Comparison of ENCODE assay signal across 7 mouse cellular contexts in the genomic region with DNA sequence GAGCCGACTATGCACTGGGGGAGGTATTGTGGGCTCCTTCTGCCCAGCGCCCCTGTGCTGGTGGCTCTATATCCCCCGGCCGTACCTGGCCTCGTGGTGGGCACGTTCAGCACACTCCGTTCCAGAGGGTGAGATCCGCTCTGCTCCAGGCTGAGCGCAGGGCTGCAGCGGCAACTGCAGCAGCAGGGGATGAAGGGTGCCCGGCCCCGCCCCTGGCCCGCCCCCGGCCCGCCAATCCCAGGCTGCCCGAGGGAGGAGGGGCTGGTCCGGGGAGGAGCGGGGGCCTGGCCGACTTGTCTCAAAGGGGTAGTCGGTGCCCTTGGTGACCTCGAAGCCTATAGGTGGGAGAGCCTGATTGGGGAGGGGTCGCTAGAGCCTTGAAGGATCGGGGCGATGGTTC. TPM values are rescaled to one million over a fixed set of nuclear protein-coding genes. Genes with fewer than 3 reads are reported as not detected.
DNase-seq lines count a peak whose midpoint lies in the region; ATAC-seq and TF ChIP-seq lines count a peak whose summit lies in the region.

No protein-coding gene starts in this region.

- H3K9me3 ChIP-seq in ES-E14 (ENCODE audit: control insufficient read depth, insufficient read depth, low read depth, low read length), result no peaks in the 10 kb centered on the region
- H3K9me3 ChIP-seq in hindbrain, embryonic 16.5 days (ENCODE audit: control insufficient read depth, low read length), result no peaks in the 10 kb centered on the region
- no peaks in the 10 kb centered on the region for H3K9me3 ChIP-seq in liver, embryonic 12.5 days (replicated peaks)
- H3K9me3 ChIP-seq in neural tube, embryonic 14.5 days (ENCODE audit: control insufficient read depth, low read length), result no peaks in the 10 kb centered on the region

- WGBS in hindbrain, embryonic 16.5 days, result under 1% methylated on average over 24 of the region's 24 CpGs
- under 1% methylated on average over 24 of the region's 24 CpGs for WGBS in liver, embryonic 12.5 days (ENCODE audit: insufficient replicate concordance)
- WGBS in neural tube, embryonic 14.5 days, result 0% methylated on average over 24 of the region's 24 CpGs

- no peaks in the 10 kb centered on the region for H3K36me3 ChIP-seq in ES-E14 (ENCODE audit: control insufficient read depth, insufficient read depth, low read length, poor library complexity, severe bottlenecking)
- no peaks in the 10 kb centered on the region for H3K36me3 ChIP-seq in hindbrain, embryonic 16.5 days (ENCODE audit: control insufficient read depth, insufficient read depth, low read length)
- H3K36me3 ChIP-seq in liver, embryonic 12.5 days, result no peaks in the 10 kb centered on the region
- H3K36me3 ChIP-seq in neural tube, embryonic 14.5 days (ENCODE audit: control insufficient read depth, insufficient read depth, low read length), result no peaks in the 10 kb centered on the region

- intact Hi-C loops in gastrocnemius, postnatal 14 days (cut with DNase I; ENCODE audit: low total_unique reads), result no loop called here

- H3K4me2 ChIP-seq in hindbrain, embryonic 16.5 days (ENCODE audit: low read length), result peak overlapping the region; percentile 73
- H3K4me2 ChIP-seq in liver, embryonic 12.5 days, result peak overlapping the region; percentile 64
- peak overlapping the region; percentile 50 for H3K4me2 ChIP-seq in neural tube, embryonic 14.5 days (ENCODE audit: low read depth, low read length)

- peaks cover 9% of the 10 kb centered on the region for H3K27me3 ChIP-seq in hindbrain, embryonic 16.5 days (replicated peaks; ENCODE audit: control insufficient read depth, insufficient read depth, low read length)
- H3K27me3 ChIP-seq in liver, embryonic 12.5 days (replicated peaks), result peaks cover 92% of the 10 kb centered on the region
- H3K27me3 ChIP-seq in neural tube, embryonic 14.5 days (ENCODE audit: control insufficient read depth, insufficient read depth, low read length), result peaks cover 17% of the 10 kb centered on the region

- H3K4me1 ChIP-seq in ES-E14 (ENCODE audit: control insufficient read depth in 2 of 2, insufficient read depth in 2 of 2, low read length in 2 of 2, poor library complexity in 1 of 2), result peaks cover 0 to 13% of the 10 kb centered on the region in 2 experiments; a peak in 1 of 4 replicates
- peaks cover 29% of the 10 kb centered on the region for H3K4me1 ChIP-seq in hindbrain, embryonic 16.5 days (ENCODE audit: control insufficient read depth, insufficient read depth, low read depth, low read length)
- peaks cover 20% of the 10 kb centered on the region for H3K4me1 ChIP-seq in liver, embryonic 12.5 days
- H3K4me1 ChIP-seq in neural tube, embryonic 14.5 days (ENCODE audit: control insufficient read depth, insufficient read depth, low read length), result peaks cover 20% of the 10 kb centered on the region; the same call in 1 of the 2 replicates

- peak; percentile 81 for ATAC-seq in hindbrain, embryonic 16.5 days
- peak; percentile 72 for ATAC-seq in liver, embryonic 12.5 days
- ATAC-seq in neural tube, embryonic 14.5 days (ENCODE audit: low read depth), result peak; percentile 87

- no peak overlapping the region for H3K27ac ChIP-seq in ES-E14 (ENCODE audit: insufficient read depth, low read depth, low read length, poor library complexity, severe bottlenecking)
- H3K27ac ChIP-seq in hindbrain, embryonic 16.5 days (ENCODE audit: low read depth, low read length), result peak overlapping the region; percentile 60
- H3K27ac ChIP-seq in liver, embryonic 12.5 days, result no peak overlapping the region
- no peak overlapping the region for H3K27ac ChIP-seq in neural tube, embryonic 14.5 days (ENCODE audit: low read depth, low read length)

- peak overlapping the region; percentile 9; the same call in 1 of the 2 replicates for H3K9ac ChIP-seq in ES-E14 (ENCODE audit: insufficient read depth, low read depth, low read length, poor library complexity, severe bottlenecking)
- peak overlapping the region; percentile 70 for H3K9ac ChIP-seq in hindbrain, embryonic 16.5 days (ENCODE audit: low read depth, low read length)
- H3K9ac ChIP-seq in liver, embryonic 12.5 days, result 0 out of 2 replicates have a peak overlapping the region, but pooled peaks have one; percentile 20
- H3K9ac ChIP-seq in neural tube, embryonic 14.5 days (replicated peaks; ENCODE audit: low read depth, low read length), result peak overlapping the region; percentile 41; the same call in 1 of the 2 replicates

- peak overlapping the region; percentile 62 to 63 for H3K4me3 ChIP-seq in ES-E14 (ENCODE audit: insufficient read depth in 1 of 2, low read depth in 1 of 2, low read length in 2 of 2, poor library complexity in 1 of 2, severe bottlenecking in 1 of 2)
- H3K4me3 ChIP-seq in hindbrain, embryonic 16.5 days (ENCODE audit: low read length), result peak overlapping the region; percentile 50
- H3K4me3 ChIP-seq in liver, embryonic 12.5 days, result peak overlapping the region; percentile 40
- peak overlapping the region; percentile 27 for H3K4me3 ChIP-seq in neural tube, embryonic 14.5 days (ENCODE audit: low read depth, low read length)

- in situ Hi-C loops in ES-E14 (cut with MboI; ENCODE audit: low sequenced_read_pairs in 2 of 2, unreplicated experiment in 2 of 2), result no loop called here

- peak; percentile 54 for DNase-seq in ES-E14 (ENCODE audit: low read depth, low spot score)
- DNase-seq in brain, adult 2 months (ENCODE audit: low read depth, low spot score), result peak; percentile 14
- DNase-seq in gastrocnemius, postnatal 14 days, result peak; percentile 71
- DNase-seq in urinary bladder, postnatal 14 days (ENCODE audit: low spot score), result no peak

TF ChIP-seq in ES-E14, 5 proteins besides CTCF, POLR2A, EP300 and RAD21:
- TF ChIP-seq ZC3H11A (IDR thresholded peaks at IDR 0.05; ENCODE audit: borderline replicate concordance, low read depth, low read length) (no peak), MAFK (IDR thresholded peaks at IDR 0.05; ENCODE audit: insufficient read depth, low read depth, low read length) (no peak), ZNF384 (IDR thresholded peaks at IDR 0.05; ENCODE audit: low read depth, low read length) (no peak), HCFC1 (IDR thresholded peaks at IDR 0.05; ENCODE audit: borderline replicate concordance, insufficient read depth, low read length) (no peak), CHD2 (IDR thresholded peaks at IDR 0.05; ENCODE audit: low read depth, low read length) (no peak)

RNA-seq across cellular contexts. Expression of a gene that starts 2.1 kb away (rescaled TPM):
- 2.9 and 8.9 TPM in 2 replicates for total RNA-seq in ES-E14 (2012; rRNA removed)
- total RNA-seq in gastrocnemius, postnatal 14 days (2021), result 10 to 100 TPM; 29.8 to 57.1 TPM
- polyA plus RNA-seq in hindbrain, embryonic 16.5 days (2015; fragmentation: Nextera tagmentation; extraction: Ambion mirVana), result 53.2 and 55.0 TPM in 2 replicates
- 2.8 and 3.3 TPM in 2 replicates for polyA plus RNA-seq in liver, embryonic 12.5 days (2016; fragmentation: Nextera tagmentation; extraction: Ambion mirVana)
- polyA plus RNA-seq in neural tube, embryonic 14.5 days (2014; fragmentation: Nextera tagmentation; extraction: Ambion mirVana), result 31.3 and 36.6 TPM in 2 replicates

RNA-seq across cellular contexts. Expression of a gene that starts 12.3 kb away (rescaled TPM):
- total RNA-seq in ES-E14 (2012; rRNA removed), result 1.2 and 1.8 TPM in 2 replicates
- not detected for total RNA-seq in gastrocnemius, postnatal 14 days (2021)
- 1.3 and 2.7 TPM in 2 replicates for polyA plus RNA-seq in hindbrain, embryonic 16.5 days (2015; fragmentation: Nextera tagmentation; extraction: Ambion mirVana)
- 1.9 and 2.4 TPM in 2 replicates for polyA plus RNA-seq in liver, embryonic 12.5 days (2016; fragmentation: Nextera tagmentation; extraction: Ambion mirVana)
- 1.4 and 2.7 TPM in 2 replicates for polyA plus RNA-seq in neural tube, embryonic 14.5 days (2014; fragmentation: Nextera tagmentation; extraction: Ambion mirVana)

RNA-seq across cellular contexts. Expression of a gene that starts 32.1 kb away (rescaled TPM):
- 178 and 232 TPM in 2 replicates for total RNA-seq in ES-E14 (2012; rRNA removed)
- total RNA-seq in gastrocnemius, postnatal 14 days (2021), result 100 to 1,000 TPM; 139 to 152 TPM
- 302 and 317 TPM in 2 replicates for polyA plus RNA-seq in hindbrain, embryonic 16.5 days (2015; fragmentation: Nextera tagmentation; extraction: Ambion mirVana)
- polyA plus RNA-seq in liver, embryonic 12.5 days (2016; fragmentation: Nextera tagmentation; extraction: Ambion mirVana), result 206 and 210 TPM in 2 replicates
- 234 and 258 TPM in 2 replicates for polyA plus RNA-seq in neural tube, embryonic 14.5 days (2014; fragmentation: Nextera tagmentation; extraction: Ambion mirVana)

RNA-seq across cellular contexts. Expression of a gene that starts 43.1 kb away (rescaled TPM):
- total RNA-seq in ES-E14 (2012; rRNA removed), result 11.5 and 11.6 TPM in 2 replicates
- total RNA-seq in gastrocnemius, postnatal 14 days (2021), result 10 to 100 TPM in 1 of 2 experiments, 1 to 10 TPM in 1; 8.4 to 10.6 TPM
- polyA plus RNA-seq in hindbrain, embryonic 16.5 days (2015; fragmentation: Nextera tagmentation; extraction: Ambion mirVana), result 10.0 and 13.0 TPM in 2 replicates
- 3.9 and 4.2 TPM in 2 replicates for polyA plus RNA-seq in liver, embryonic 12.5 days (2016; fragmentation: Nextera tagmentation; extraction: Ambion mirVana)
- 17.0 and 18.7 TPM in 2 replicates for polyA plus RNA-seq in neural tube, embryonic 14.5 days (2014; fragmentation: Nextera tagmentation; extraction: Ambion mirVana)

RNA-seq across cellular contexts. Expression of a gene that starts 58.2 kb away (rescaled TPM):
- 7.4 and 7.6 TPM in 2 replicates for total RNA-seq in ES-E14 (2012; rRNA removed)
- total RNA-seq in gastrocnemius, postnatal 14 days (2021), result 10 to 100 TPM; 27.6 to 35.2 TPM
- polyA plus RNA-seq in hindbrain, embryonic 16.5 days (2015; fragmentation: Nextera tagmentation; extraction: Ambion mirVana), result 5.6 and 7.0 TPM in 2 replicates
- polyA plus RNA-seq in liver, embryonic 12.5 days (2016; fragmentation: Nextera tagmentation; extraction: Ambion mirVana), result 0.35 and 0.52 TPM in 2 replicates
- polyA plus RNA-seq in neural tube, embryonic 14.5 days (2014; fragmentation: Nextera tagmentation; extraction: Ambion mirVana), result 2.8 and 5.3 TPM in 2 replicates

Comparison
In these comparisons a context has a peak if more than half of its experiments do, and no peak if none do; other contexts are left out.
1. H3K9ac ChIP-seq: peak in every context shown above with its lines; median percentile 70 in hindbrain, embryonic 16.5 days; 41 in neural tube, embryonic 14.5 days; 20 in liver, embryonic 12.5 days; 9 in ES-E14.